Mouse (Mus musculus) stomach, embryonic 16.5 days (tissue): ENCODE data around the gene Itih2. TPM values are rescaled to one million over a fixed set of nuclear protein-coding genes. Genes with fewer than 3 reads are reported as not detected.
A peak's percentile ranks its signal among the peaks of the same experiment; 100 is the strongest.

Experiments
- ATAC-seq: fragments of 200-750 bp; cut with Nextera tagmentation; 2 replicates; pipeline ENCODE4 v1.8.0; 2017; ENCODE audit warnings: moderate number of reproducible peaks, moderate TSS enrichment; ENCODE audit not compliant: insufficient read depth, low FRiP score
- H3K27ac ChIP-seq: fragments of 300-500 bp; sonication (generic); 2 replicates; pipeline ENCODE4 v1.5.1; 2014; ENCODE audit warnings: low read length
- H3K27me3 ChIP-seq: fragments of 300-500 bp; sonication (generic); 2 replicates; pipeline ENCODE4 v1.6.1; 2014; ENCODE audit warnings: low read length, control low read depth, mixed read lengths; ENCODE audit not compliant: control insufficient read depth, insufficient read depth
- H3K36me3 ChIP-seq: fragments of 300-500 bp; sonication (generic); 2 replicates; pipeline ENCODE4 v1.6.1; 2014; ENCODE audit warnings: low read length; ENCODE audit not compliant: control insufficient read depth, insufficient read depth
- H3K4me1 ChIP-seq: fragments of 300-500 bp; sonication (generic); 2 replicates; pipeline ENCODE4 v1.6.1; 2014; ENCODE audit warnings: low read length, control low read depth, mixed read lengths; ENCODE audit not compliant: control insufficient read depth, insufficient read depth
- H3K4me2 ChIP-seq: fragments of 300-500 bp; sonication (generic); 2 replicates; pipeline ENCODE4 v1.6.1; 2014; ENCODE audit warnings: low read depth, low read length, mixed read lengths
- H3K4me3 ChIP-seq: fragments of 300-500 bp; sonication (generic); replicated peaks from 2 replicates; pipeline ENCODE4 v1.5.1; 2014; ENCODE audit warnings: mild to moderate bottlenecking, low read length
- H3K9ac ChIP-seq: fragments of 300-500 bp; sonication (generic); 2 replicates; pipeline ENCODE4 v1.6.1; 2014; ENCODE audit warnings: low read length
- H3K9me3 ChIP-seq: fragments of 300-500 bp; sonication (generic); replicated peaks from 2 replicates; pipeline ENCODE4 v1.6.1; 2016; ENCODE audit warnings: low read length, control low read depth; ENCODE audit not compliant: control insufficient read depth
- WGBS: fragments of 180-500 bp; shearing (Covaris S2); extraction: QIAGEN DNeasy Blood & Tissue Kit; methylation state at CpG from one replicate; pipeline ENCODE4 v1.1.7; 2014; 5-methylcytosine and 5-hydroxymethylcytosine counted together
- polyA plus RNA-seq: library from polyadenylated mRNA; unstranded; fragments of >200 nt; fragmentation: Nextera tagmentation; extraction: Ambion mirVana; gene quantifications from 2 replicates; pipeline ENCODE4 v1.2.1, GENCODE M21; 2015

Gene Itih2
- polyA plus RNA-seq, 1 experiment from 2014 or later = 20.3 TPM

GRCm38 (mm10) chr2:10071751-10072150 is 59.4 kb downstream of the Itih2 start:
- Histone ChIP-seq H3K4me1 (0 out of 2 replicates have a peak, but pooled peaks cover 13% of the 10 kb centered on the region), H3K27me3 (no peaks in the 10 kb centered on the region), H3K4me2 (no peak overlapping the region), H3K27ac (no peak overlapping the region), H3K9me3 (no peaks in the 10 kb centered on the region), H3K36me3 (no peaks in the 10 kb centered on the region; the same call in 1 of the 2 replicates), H3K4me3 (no peak overlapping the region), H3K9ac (no peak overlapping the region)
- 81% methylated on average over 7 of the region's 7 CpGs for WGBS
- ATAC-seq = no peak

- ATAC-seq = no peak
- no peak overlapping the region for H3K4me3 ChIP-seq
- WGBS = 79% methylated on average over 5 of the region's 5 CpGs
- H3K9ac ChIP-seq = no peak overlapping the region
- H3K9me3 ChIP-seq = no peaks in the 10 kb centered on the region
- no peaks in the 10 kb centered on the region for H3K27me3 ChIP-seq
- no peaks in the 10 kb centered on the region for H3K4me1 ChIP-seq
- no peak overlapping the region for H3K4me2 ChIP-seq
- no peak overlapping the region for H3K27ac ChIP-seq
- H3K36me3 ChIP-seq = peaks cover 36% of the 10 kb centered on the region
These were observed 72.4 kb downstream of the Itih2 start for GRCm38 (mm10) chr2:10058836-10059235.

- no peak overlapping the region for H3K27ac ChIP-seq
- H3K9me3 ChIP-seq = no peaks in the 10 kb centered on the region
- 94% methylated on average over 1 of the region's 1 CpGs for WGBS
- peaks cover 22% of the 10 kb centered on the region; the same call in 1 of the 2 replicates for H3K36me3 ChIP-seq
- no peak overlapping the region for H3K4me3 ChIP-seq
- no peaks in the 10 kb centered on the region for H3K27me3 ChIP-seq
- no peak overlapping the region for H3K9ac ChIP-seq
- no peak for ATAC-seq
- H3K4me1 ChIP-seq = peaks cover 9% of the 10 kb centered on the region; the same call in 1 of the 2 replicates
- H3K4me2 ChIP-seq = no peak overlapping the region
These were observed 79.2 kb downstream of the Itih2 start for GRCm38 (mm10) chr2:10051996-10052395.

GRCm38 (mm10) chr2:10050878-10051277 is 80.3 kb downstream of the Itih2 start:
- Histone ChIP-seq H3K4me1 (peaks cover 9% of the 10 kb centered on the region; the same call in 1 of the 2 replicates), H3K36me3 (peaks cover 16% of the 10 kb centered on the region; the same call in 1 of the 2 replicates), H3K4me2 (no peak overlapping the region), H3K9ac (no peak overlapping the region), H3K27me3 (no peaks in the 10 kb centered on the region), H3K4me3 (no peak overlapping the region), H3K9me3 (no peaks in the 10 kb centered on the region), H3K27ac (no peak overlapping the region)
- ATAC-seq = no peak
- 88% methylated on average over 3 of the region's 3 CpGs for WGBS

- no peak for ATAC-seq
- H3K4me1 ChIP-seq = peaks cover 9% of the 10 kb centered on the region; the same call in 1 of the 2 replicates
- peak overlapping the region; percentile 80 for H3K4me2 ChIP-seq
- H3K9ac ChIP-seq = peak overlapping the region; percentile 52
- no peaks in the 10 kb centered on the region for H3K27me3 ChIP-seq
- no peak overlapping the region for H3K27ac ChIP-seq
- WGBS = 12% methylated on average over 10 of the region's 10 CpGs
- H3K4me3 ChIP-seq = peak overlapping the region; percentile 75
- no peaks in the 10 kb centered on the region for H3K9me3 ChIP-seq
- H3K36me3 ChIP-seq = peaks cover 6% of the 10 kb centered on the region; the same call in 1 of the 2 replicates
These were observed 81.7 kb downstream of the Itih2 start for GRCm38 (mm10) chr2:10049456-10049855.

DNA sequence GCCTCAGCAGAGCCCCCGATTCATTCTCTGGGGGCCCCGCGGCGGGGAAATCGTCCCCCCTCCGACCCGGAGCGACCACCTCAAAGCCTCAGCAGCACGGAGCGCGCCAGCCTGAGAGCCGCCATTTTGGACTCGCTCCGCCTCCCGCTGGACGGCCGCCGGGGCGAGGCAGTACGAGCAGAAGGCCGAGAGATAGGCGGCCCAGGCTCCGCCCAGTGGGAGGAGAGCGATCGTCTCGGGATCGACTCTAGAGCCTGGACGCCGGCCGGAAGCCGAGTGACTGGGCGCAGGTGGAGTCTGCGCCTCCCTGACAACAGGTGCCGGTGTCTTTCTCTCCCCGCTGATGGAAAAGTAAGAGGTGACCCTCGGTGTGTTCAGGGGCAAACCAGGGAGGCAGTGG is 82.7 kb downstream of the Itih2 start, which contains the start of gene Taf3:
Gene Taf3, minus strand, starts transcription at position 136 of the 400 bp plus-strand sequence.
- peak; percentile 95 for ATAC-seq
- H3K9ac ChIP-seq = peak within 1 kb of the TSS; percentile 88
- no peaks in the 10 kb centered on the region for H3K9me3 ChIP-seq
- H3K4me2 ChIP-seq = peak within 1 kb of the TSS; percentile 80
- H3K4me1 ChIP-seq = peaks cover 9% of the 10 kb centered on the region; the same call in 1 of the 2 replicates
- no peaks in the 10 kb centered on the region for H3K27me3 ChIP-seq
- H3K27ac ChIP-seq = 0 out of 2 replicates have a peak within 1 kb of the TSS, but pooled peaks have one; percentile 14
- H3K36me3 ChIP-seq = no peaks in the 10 kb centered on the region
- H3K4me3 ChIP-seq = peak within 1 kb of the TSS; percentile 75
- under 1% methylated on average over 36 of the region's 36 CpGs for WGBS

DNA sequence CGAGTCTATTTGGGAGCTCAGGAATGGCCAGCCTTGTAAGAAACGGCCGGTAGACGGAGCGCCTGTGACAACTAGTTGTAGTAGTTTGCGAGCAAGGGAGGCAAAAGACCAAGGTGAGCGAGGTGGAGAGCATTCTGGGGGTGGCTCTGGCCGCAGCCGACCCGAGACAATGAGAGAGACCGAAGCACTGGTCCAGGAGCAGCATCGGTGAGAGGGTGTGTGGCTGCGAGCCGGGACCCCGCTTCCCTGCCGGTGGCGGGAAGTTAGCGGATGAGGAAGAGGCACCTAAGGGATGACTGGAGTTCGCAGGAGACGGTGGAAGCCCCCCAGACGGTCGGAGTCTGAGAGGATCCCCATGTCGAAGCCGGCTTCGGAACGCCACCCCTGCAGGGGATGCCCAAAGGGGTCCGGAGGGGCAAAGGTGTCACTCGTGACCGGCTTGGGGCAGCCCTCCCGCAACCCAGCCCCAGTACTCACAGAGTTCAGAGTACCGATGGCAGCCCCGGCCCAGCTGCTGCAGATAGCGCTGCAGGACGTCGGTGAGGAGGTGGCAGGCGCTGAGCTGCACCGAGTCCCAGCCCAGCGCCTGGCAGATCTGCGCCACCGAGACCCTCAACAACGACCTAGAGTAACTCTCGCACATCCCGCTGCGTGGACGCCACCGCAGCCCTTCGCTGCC is 83.3 kb downstream of the Itih2 start:
- Histone ChIP-seq H3K9me3 (no peaks in the 10 kb centered on the region), H3K4me1 (peaks cover 9% of the 10 kb centered on the region; the same call in 1 of the 2 replicates), H3K36me3 (no peaks in the 10 kb centered on the region), H3K27me3 (no peaks in the 10 kb centered on the region), H3K27ac (0 out of 2 replicates have a peak overlapping the region, but pooled peaks have one; percentile 14), H3K9ac (peak overlapping the region; percentile 88), H3K4me3 (peak overlapping the region; percentile 75), H3K4me2 (peak overlapping the region; percentile 80)
- under 1% methylated on average over 47 of the region's 47 CpGs for WGBS
- ATAC-seq = peak; percentile 31; the same call in 1 of the 2 replicates

Other genes starting within 250 kb of the Itih2 start
- not detected in 2 replicates for gene 9230102O04Rik, start 241.9 kb downstream of the Itih2 start, polyA plus RNA-seq
- 3.2 and 3.6 TPM in 2 replicates for gene Gata3, start 241.4 kb downstream of the Itih2 start, polyA plus RNA-seq
- 9.8 and 10.2 TPM in 2 replicates for gene Taf3, start 82.8 kb downstream of the Itih2 start, polyA plus RNA-seq
- 595 and 642 TPM in 2 replicates for gene Atp5c1, start 50.9 kb downstream of the Itih2 start, polyA plus RNA-seq
- 25.6 and 27.9 TPM in 2 replicates for gene Kin, start 50.8 kb downstream of the Itih2 start, polyA plus RNA-seq
- 30.0 and 35.2 TPM in 2 replicates for gene Itih5, start 22.2 kb upstream of the Itih2 start, polyA plus RNA-seq
- 2.0 and 2.2 TPM in 2 replicates for gene Sfmbt2, start 239.1 kb upstream of the Itih2 start, polyA plus RNA-seq